Mouse (Mus musculus) right cerebral cortex, postnatal 25 days (tissue): Measurements from ENCODE around the gene Mrln.

Experiments used
- DNase-seq: peaks from one replicate; pipeline ENCODE4 v3.0.0; 2022

Gene Mrln

GRCm38 (mm10) chr10:70257029-70257428 is 52.6 kb downstream of the Mrln start:
- no peak for DNase-seq

DNA sequence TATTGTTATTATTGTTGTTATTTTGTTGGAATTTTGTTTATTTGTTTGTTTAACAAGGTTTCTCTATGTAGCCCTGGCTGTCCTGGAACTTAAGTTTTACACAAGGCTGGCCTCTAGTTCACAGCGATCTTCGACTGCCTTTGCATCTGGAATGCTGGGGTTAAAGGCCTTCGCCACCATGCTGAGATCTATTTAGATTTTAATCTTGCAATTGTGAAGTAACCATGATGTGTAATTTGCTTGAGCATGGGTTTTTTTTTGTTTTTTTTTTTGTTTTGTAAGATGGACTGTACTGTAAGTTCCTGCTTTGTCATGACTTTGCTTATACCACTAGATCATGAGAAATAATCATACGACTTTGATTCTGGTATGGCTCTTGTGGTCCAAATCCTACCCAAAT is 56.4 kb downstream of the Mrln start:
- no peak for DNase-seq

DNA sequence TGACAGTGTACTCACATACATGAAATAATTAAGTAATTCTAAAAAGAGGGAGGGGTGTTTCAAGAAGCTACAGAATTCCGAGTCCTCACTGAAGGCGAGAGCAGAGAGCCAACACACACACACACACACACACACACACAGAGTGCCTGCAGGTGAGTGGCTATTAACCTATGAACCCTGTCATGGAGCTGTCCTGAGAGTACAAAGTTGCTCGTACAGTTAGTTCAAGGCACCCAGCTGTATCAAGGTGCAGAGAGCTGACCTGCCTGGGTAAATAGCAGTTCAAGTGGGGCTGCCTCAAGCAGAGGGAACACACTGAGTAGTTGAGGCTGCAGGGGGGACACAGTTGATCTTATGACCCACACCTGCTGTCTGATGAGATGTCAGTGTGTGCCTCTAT is 57.6 kb downstream of the Mrln start:
- no peak for DNase-seq

GRCm38 (mm10) chr10:70263681-70264189 is 59.3 kb downstream of the Mrln start:
- no peak for DNase-seq

GRCm38 (mm10) chr10:70264337-70265036 is 60.0 kb downstream of the Mrln start:
- DNase-seq, result no peak

DNA sequence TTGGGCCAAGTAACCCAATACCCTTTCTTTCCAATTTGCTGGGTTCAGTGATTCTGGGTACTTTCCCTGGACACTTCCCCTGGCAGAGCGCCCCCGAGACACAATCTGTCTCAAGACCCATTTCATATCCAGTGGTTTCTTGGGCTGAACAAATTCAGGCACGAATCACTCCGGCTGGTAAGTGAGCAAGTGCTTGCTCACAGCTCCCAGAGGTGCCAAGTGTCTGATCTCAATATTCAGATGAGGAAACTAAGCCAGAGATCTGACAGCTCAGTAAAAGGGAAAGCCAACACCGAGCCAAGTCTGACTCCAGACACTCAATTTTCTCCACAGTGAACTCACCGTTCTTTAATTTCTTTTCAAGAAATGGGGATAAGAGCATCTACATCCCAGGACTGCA is 62.0 kb downstream of the Mrln start:
- DNase-seq, result peak; percentile 9

DNA sequence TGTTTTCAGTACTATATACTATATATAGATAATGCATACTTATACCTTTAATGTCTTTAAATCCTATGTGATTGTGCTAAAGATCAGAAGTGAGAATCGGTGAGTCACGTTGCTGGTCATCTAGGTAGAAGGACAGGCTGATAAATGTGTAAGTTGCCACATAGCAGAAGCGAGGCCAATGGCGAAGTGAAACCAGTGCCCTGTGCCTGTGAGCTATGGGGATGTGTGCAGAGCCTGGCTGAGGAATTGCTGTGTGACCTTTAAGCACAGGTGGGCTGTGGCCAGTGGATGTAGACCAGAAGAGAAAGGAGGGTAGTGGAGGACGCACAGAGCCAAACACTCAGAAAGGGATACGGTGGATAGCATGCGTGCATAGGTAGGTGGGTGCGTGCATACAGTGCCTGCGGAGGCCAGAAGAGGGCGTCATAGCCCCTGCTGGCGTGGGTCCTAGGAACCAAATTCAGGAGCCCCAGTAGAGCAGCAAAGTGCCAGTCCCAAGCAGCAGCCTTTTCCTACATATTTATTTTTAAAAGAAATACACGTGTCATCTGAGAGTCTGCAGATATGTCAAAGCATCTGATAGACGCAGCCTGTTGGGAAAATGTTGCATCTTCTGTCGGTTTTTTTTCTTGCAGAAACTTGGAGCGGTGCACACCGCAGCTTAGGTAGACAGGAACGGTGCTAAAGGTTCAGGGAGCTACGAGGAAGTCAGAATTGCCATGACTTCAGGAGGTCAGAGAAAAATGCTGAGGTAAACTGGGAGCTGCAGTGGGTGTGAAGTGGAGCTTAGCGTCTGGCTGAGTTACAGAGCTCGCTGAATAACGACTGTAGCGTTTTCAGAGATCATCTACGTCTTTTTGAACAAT is 64.3 kb downstream of the Mrln start:
- no peak for DNase-seq
